Mouse (Mus musculus) intestine, postnatal 0 days (tissue): ENCODE measurements around the gene Bola2. TPM values are rescaled to one million over a fixed set of nuclear protein-coding genes. Genes with fewer than 3 reads are reported as not detected.
A peak's percentile ranks its signal among the peaks of the same experiment; 100 is the strongest.

Experiments used
- ATAC-seq: fragments of 200-750 bp; cut with Nextera tagmentation; 2 replicates; pipeline ENCODE4 v1.8.0; 2017; ENCODE audit warnings: mild to moderate bottlenecking, moderate TSS enrichment, moderate library complexity
- H3K27ac ChIP-seq: fragments of 300-500 bp; sonication (generic); 2 replicates; pipeline ENCODE4 v1.5.1; 2014; ENCODE audit warnings: mild to moderate bottlenecking, low read depth, low read length, moderate library complexity
- H3K27me3 ChIP-seq: fragments of 300-500 bp; sonication (generic); replicated peaks from 2 replicates; pipeline ENCODE4 v1.6.1; 2014; ENCODE audit warnings: low read length, mixed read lengths; ENCODE audit not compliant: control insufficient read depth, insufficient read depth
- H3K36me3 ChIP-seq: fragments of 300-500 bp; sonication (generic); 2 replicates; pipeline ENCODE4 v1.6.1; 2014; ENCODE audit warnings: mild to moderate bottlenecking, moderate library complexity; ENCODE audit not compliant: control insufficient read depth, insufficient read depth
- H3K4me1 ChIP-seq: fragments of 300-500 bp; sonication (generic); replicated peaks from 2 replicates; pipeline ENCODE4 v1.6.1; 2014; ENCODE audit warnings: antibody characterized with exemption, low read length, mixed read lengths; ENCODE audit not compliant: control insufficient read depth, insufficient read depth
- H3K4me2 ChIP-seq: fragments of 300-500 bp; sonication (generic); replicated peaks from 2 replicates; pipeline ENCODE4 v1.6.1; 2014; ENCODE audit warnings: low read depth, mild to moderate bottlenecking, moderate library complexity
- H3K4me3 ChIP-seq: fragments of 300-500 bp; sonication (generic); 2 replicates; pipeline ENCODE4 v1.5.1; 2014; ENCODE audit warnings: low read depth, low read length
- H3K9ac ChIP-seq: fragments of 300-500 bp; sonication (generic); 2 replicates; pipeline ENCODE4 v1.6.1; 2014; ENCODE audit warnings: mild to moderate bottlenecking, low read depth, low read length
- H3K9me3 ChIP-seq: fragments of 300-500 bp; sonication (generic); 2 replicates; pipeline ENCODE4 v1.6.1; 2016; ENCODE audit warnings: mixed run types; ENCODE audit not compliant: control insufficient read depth
- CTCF ChIP-seq: sonication (generic); IDR thresholded peaks from 2 replicates; pipeline ENCODE4 v1.5.1; 2016; ENCODE audit warnings: low read depth, mild to moderate bottlenecking, control low read depth, antibody characterized with exemption, moderate library complexity
- WGBS: fragments of 180-500 bp; shearing (Covaris S2); extraction: QIAGEN DNeasy Blood & Tissue Kit; methylation state at CpG from one replicate; pipeline ENCODE4 v1.1.7; 2014; 5-methylcytosine and 5-hydroxymethylcytosine counted together
- polyA plus RNA-seq: library from polyadenylated mRNA; unstranded; fragments of >200 nt; fragmentation: Nextera tagmentation; extraction: Ambion mirVana; gene quantifications from 2 replicates; pipeline ENCODE4 v1.2.1, GENCODE M21; 2015

The Bola2 gene
- polyA plus RNA-seq, 1 experiment from 2014 or later, result 80.4 TPM

DNA sequence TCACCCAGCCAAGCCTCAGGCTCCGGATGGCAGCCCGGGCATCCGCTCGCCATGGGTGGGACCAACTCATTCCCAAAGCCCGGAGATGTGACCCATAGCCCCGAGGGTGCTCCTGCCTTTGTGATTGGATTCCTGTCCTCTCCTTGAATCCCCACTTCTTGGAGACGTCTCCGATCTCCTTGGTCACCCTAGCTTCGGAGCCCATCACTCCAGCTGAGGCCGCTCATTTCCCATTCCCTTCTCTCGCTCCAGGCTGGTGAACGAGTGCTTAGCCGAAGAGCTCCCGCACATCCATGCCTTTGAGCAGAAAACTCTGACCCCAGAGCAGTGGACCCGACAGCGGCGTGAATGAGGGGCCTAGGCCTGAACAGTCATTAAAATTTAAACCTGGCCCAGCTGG is 1.1 kb downstream of the Bola2 start:
- peaks cover 21% of the 10 kb centered on the region for H3K36me3 ChIP-seq
- no peaks in the 10 kb centered on the region for H3K9me3 ChIP-seq
- H3K9ac ChIP-seq, result peak overlapping the region; percentile 51
- H3K27me3 ChIP-seq, result no peaks in the 10 kb centered on the region
- H3K4me2 ChIP-seq, result peak overlapping the region; percentile 92
- peaks cover 8% of the 10 kb centered on the region; the same call in 1 of the 2 replicates for H3K4me1 ChIP-seq
- ATAC-seq, result 0 out of 2 replicates have a peak, but pooled peaks have one; percentile 1
- peak overlapping the region; percentile 88 for H3K4me3 ChIP-seq
- TF ChIP-seq CTCF, result no peak
- no peak overlapping the region for H3K27ac ChIP-seq
- 2% methylated on average over 17 of the region's 17 CpGs for WGBS

DNA sequence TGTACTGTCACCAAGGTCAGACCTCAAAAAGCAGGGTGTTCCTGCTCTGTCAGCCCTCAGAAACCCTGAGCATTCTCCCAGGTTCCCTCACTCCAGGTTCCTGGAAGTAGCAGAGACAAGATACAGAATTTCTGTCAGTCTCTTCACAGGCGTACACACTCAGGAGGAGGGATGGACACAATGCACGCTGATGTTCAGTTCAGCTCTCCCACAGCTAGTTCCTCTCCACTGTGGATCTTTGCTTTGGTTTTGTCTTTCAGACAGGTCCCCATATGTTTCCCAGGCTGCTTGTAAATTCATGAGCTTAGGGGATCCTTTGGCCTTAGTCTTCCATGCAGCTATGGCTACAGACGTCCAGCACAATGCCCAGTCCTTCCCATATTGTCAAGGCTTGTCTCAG is 1.7 kb downstream of the Bola2 start:
- H3K27ac ChIP-seq, result no peak overlapping the region
- no peaks in the 10 kb centered on the region for H3K9me3 ChIP-seq
- peak overlapping the region; percentile 88; the same call in 1 of the 2 replicates for H3K4me3 ChIP-seq
- ATAC-seq, result no peak
- WGBS, result 73% methylated on average over 3 of the region's 3 CpGs
- no peak for TF ChIP-seq CTCF
- no peaks in the 10 kb centered on the region for H3K27me3 ChIP-seq
- H3K9ac ChIP-seq, result no peak overlapping the region
- H3K36me3 ChIP-seq, result peaks cover 15% of the 10 kb centered on the region
- H3K4me1 ChIP-seq, result peaks cover 8% of the 10 kb centered on the region; the same call in 1 of the 2 replicates
- peak overlapping the region; percentile 92 for H3K4me2 ChIP-seq

DNA sequence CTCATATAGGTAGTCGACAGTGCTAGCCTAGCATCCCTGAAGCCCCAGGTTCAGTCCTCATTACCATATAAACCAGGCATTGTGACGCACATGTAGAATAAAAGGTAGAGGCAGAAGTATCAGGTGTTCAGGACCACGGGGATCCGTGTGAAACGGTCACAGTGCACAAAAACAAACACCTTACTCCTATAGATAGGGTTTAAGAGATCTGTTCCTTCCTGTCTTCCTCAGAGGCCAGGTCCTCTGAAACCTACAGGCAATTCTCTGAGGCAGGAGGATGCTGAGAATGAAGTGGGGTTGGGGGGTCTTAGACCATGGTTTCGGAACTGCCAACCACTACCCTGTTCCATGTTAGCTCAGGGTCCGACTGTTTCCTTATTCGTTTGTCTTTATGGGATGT is 2.6 kb downstream of the Bola2 start:
- Histone ChIP-seq H3K27ac (no peak overlapping the region), H3K4me2 (no peak overlapping the region), H3K9me3 (no peaks in the 10 kb centered on the region), H3K9ac (no peak overlapping the region), H3K36me3 (peaks cover 8% of the 10 kb centered on the region; the same call in 1 of the 2 replicates), H3K4me3 (no peak overlapping the region), H3K4me1 (peaks cover 8% of the 10 kb centered on the region; the same call in 1 of the 2 replicates), H3K27me3 (no peaks in the 10 kb centered on the region)
- TF ChIP-seq CTCF, result no peak
- no peak for ATAC-seq
- WGBS, result 91% methylated on average over 8 of the region's 8 CpGs

DNA sequence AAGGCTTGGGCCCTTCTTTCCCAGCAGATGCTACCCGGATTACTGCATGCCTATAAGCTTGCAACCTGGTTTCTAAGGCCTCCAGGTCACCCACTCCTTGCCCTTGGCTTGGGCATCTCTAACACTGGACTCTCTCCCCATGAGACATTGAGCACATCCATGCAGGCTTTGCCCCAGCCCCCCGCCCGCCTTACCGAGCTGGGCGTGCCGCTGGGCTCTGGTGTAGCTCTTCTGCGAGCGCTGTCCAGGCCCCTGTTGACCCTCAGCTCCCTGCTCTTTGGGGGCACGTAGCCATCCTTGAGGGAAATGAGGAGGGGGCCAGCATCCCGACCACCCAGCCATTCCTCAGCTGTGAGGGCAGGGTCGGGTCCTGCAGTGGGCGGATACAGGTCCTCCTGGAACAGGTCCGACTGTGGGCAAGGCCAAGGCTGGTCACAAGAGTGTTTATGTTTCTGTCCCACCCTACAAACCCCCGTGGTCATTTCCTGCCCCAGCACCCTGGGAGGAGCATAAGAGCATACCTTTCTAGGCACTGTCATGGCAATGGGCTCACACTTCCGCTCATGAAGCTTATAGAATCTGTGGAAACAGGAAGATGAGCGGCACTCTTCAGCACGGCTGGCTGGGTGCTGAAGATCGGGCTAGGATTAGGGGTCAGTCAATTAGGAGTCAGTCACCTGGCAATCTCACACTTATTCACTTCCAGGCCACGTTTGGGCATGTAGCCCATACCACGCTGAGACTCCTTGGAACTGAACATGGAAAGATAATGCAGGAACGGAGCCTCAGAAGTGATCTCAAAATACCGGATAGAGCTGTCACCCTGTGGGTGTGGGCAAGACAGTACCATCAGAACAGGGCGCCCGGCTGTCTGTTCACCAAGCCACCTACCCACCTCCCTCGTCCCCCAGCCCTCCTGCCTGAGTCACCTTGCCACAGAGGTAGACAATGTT is 5.1 kb downstream of the Bola2 start:
- 82% methylated on average over 25 of the region's 25 CpGs for whole genome bisulfite sequencing
- no peak overlapping the region for H3K9ac ChIP-seq
- H3K4me2 ChIP-seq, result no peak overlapping the region
- peaks cover 13% of the 10 kb centered on the region; the same call in 1 of the 2 replicates for H3K27me3 ChIP-seq
- no peaks in the 10 kb centered on the region for H3K9me3 ChIP-seq
- H3K36me3 ChIP-seq, result peaks cover 8% of the 10 kb centered on the region; the same call in 1 of the 2 replicates
- peaks cover 8% of the 10 kb centered on the region; the same call in 1 of the 2 replicates for H3K4me1 ChIP-seq
- TF ChIP-seq CTCF, result no peak
- no peak overlapping the region; the same call in 1 of the 2 replicates for H3K27ac ChIP-seq
- no peak for ATAC-seq
- H3K4me3 ChIP-seq, result no peak overlapping the region

DNA sequence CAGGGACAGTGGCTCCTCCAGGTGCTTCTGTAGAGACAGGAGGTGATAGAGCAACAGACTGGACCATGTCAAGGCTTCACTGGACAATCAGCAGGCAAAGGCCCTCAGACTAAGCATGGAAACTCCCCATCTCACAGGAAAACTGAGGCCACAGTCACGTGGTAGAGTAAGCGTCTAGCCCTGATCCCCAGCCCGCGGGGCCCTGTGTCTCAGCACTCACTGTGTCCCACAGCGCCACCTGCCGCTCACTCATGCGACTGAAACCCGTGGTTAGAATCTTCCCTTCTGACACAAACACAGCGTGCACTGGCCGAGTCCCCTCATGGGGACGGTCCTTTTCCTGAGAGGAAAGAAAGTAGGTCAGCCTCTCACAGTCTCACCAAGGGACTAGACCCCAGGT is 5.9 kb downstream of the Bola2 start:
- WGBS, result under 1% methylated on average over 11 of the region's 11 CpGs
- Histone ChIP-seq H3K9me3 (no peaks in the 10 kb centered on the region), H3K27me3 (peaks cover 13% of the 10 kb centered on the region; the same call in 1 of the 2 replicates), H3K27ac (no peak overlapping the region), H3K36me3 (peaks cover 8% of the 10 kb centered on the region; the same call in 1 of the 2 replicates), H3K4me2 (peak overlapping the region; percentile 44; the same call in 1 of the 2 replicates), H3K4me3 (no peak overlapping the region), H3K9ac (no peak overlapping the region), H3K4me1 (peaks cover 8% of the 10 kb centered on the region; the same call in 1 of the 2 replicates)
- peak; percentile 94 for TF ChIP-seq CTCF
- peak; percentile 40 for ATAC-seq
